Mouse (Mus musculus): Measurements from ENCODE around the gene Hmga1. TPM values are rescaled to one million over a fixed set of nuclear protein-coding genes. Genes with fewer than 3 reads are reported as not detected.

Gene Hmga1
- total RNA-seq, 2 experiments from 2014 or later = 35.1 to 35.6 TPM

GRCm38 (mm10) chr17:27586661-27587060 is 30.4 kb downstream of the Hmga1 start:
- DNase-seq (ENCODE audit: low spot score in 2 of 2) = no peak

DNA sequence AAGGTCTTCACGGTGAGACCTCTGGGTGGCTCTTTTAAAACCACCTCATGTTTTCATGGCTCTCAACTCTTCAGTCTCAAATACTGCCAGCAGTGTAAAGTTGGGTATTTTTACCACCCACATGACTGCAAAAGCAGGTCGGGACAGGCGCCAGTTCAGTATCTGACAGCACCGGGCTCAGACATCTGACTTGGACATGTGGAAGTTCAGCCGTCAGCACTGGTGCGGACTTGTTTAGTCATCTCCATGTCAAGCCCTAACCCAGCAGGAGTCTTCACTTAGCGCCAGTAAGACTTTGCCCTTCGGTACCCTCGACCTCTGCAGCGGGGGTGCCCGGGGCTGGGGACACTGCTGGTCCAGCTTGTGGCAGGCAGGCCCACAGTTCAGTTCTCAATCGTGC is 31.0 kb downstream of the Hmga1 start:
- DNase-seq (ENCODE audit: low spot score in 2 of 2) = peak in 1 of 2 experiments; percentile 47

DNA sequence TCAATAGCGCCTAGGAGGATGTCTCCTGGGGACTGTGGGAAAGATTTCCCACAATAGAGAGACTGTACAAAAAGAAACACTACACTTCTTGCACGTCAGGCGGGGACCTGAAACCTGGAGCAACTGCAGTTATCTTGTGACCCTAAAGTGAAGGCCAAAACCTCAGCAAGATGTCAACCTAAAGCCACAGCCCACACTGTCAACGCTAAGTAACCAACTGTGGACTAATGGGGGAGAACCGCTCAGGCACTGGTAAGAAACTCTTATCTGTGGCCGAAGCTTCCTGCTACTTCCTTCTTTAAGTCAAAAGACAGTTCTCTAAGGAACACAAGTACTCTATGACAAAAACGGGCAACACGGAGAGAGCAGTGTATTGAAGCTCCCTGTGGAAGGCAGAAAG is 31.9 kb downstream of the Hmga1 start:
- no peak for DNase-seq (ENCODE audit: low spot score in 2 of 2)

DNA sequence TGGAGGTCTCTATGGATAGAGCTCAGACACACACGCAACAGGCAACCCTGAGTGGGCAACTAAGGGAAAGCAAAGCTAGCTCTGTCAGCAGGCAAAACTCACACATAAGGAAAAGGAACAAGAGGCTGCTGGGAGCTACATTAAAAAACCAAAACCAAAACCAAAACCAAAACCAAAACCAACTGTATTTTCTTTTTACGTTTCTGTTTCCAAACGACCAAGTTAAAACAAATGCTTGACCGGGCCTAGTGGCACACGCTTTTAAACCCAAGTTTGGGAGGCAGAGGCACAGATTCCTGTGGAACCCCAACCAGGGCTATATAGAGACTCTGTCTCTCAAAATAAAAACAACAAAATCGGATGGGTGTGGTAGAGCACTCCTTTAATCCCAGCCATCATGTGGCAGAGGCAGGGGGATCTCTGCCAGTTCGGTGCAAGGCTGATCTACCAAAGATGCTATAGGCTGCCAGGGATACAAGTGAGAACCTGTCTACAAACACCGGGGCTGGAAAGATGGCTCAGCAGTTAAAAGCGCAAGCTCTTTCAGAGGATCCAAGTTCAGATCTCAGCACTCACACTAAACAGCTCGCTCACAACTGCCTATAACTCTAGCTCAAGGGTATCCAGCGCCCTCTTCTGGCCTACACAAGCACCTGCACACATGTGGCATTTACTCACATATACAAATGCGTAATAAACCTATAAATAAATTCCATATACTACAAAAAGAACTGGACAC is 35.7 kb downstream of the Hmga1 start:
- DNase-seq (ENCODE audit: low spot score in 2 of 2) = no peak

- no peak for DNase-seq (ENCODE audit: low spot score in 2 of 2)
These were observed 36.2 kb downstream of the Hmga1 start for GRCm38 (mm10) chr17:27592565-27592910.

- DNase-seq (ENCODE audit: low spot score in 2 of 2) = no peak
These were observed 39.5 kb downstream of the Hmga1 start for GRCm38 (mm10) chr17:27595659-27596375.

DNA sequence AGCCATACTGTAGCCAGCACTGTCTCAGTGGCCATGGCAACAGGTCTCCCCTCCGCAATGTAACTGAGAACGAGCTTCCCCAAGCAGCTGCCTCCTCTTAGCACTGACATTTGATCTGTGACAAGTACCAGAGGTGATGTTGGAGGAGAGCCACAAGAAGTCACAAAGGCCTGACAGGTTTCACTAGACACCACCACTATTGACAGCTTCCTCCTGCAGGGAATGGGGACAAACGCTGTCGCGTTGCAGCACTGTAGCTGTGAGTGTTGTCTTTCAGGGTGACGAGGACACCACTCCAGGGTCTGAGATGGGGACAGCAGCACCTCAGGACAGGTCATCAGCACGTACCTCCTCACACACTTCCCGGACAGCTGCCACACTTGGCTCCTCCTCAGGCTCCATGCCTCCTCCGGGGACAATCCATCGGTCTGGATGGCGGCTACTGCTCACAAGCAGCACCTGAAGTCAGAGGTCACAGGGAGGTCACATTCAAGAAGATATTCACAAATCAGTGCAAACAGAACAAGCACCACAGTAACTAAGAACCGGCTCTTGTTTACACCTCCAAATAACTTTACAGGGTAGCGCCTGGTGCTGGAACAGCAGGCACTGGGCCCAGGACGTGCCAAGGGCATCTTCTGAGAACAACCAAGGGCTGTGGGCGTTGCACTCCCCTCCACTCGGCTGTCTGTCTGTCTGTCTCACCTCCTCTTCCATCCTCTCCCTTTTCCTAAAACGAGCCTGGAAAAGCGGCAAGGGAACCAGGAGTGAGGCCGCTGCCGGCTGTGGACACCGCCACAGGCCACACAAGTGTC is 40.3 kb downstream of the Hmga1 start:
- no peak for DNase-seq (ENCODE audit: low spot score in 2 of 2)

DNA sequence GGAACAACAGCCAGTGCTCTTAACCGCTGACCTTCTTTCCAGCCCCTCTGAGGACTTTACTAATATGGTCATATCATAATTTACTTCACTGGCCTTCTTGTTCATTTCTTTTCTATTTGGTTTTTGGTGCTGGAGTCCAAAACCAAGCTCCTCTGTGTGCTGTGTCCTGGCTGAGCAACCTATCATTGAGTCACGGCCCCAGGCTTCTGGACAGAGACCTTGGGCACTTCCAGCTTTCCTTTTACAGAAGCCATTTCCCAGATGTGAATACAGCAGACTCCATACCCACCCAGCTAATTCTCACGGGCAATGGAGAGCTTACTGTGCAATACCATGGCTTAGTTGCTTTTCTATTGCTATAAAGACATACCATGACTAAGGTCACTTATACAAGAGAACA is 44.0 kb downstream of the Hmga1 start:
- no peak for DNase-seq (ENCODE audit: low spot score in 2 of 2)

DNA sequence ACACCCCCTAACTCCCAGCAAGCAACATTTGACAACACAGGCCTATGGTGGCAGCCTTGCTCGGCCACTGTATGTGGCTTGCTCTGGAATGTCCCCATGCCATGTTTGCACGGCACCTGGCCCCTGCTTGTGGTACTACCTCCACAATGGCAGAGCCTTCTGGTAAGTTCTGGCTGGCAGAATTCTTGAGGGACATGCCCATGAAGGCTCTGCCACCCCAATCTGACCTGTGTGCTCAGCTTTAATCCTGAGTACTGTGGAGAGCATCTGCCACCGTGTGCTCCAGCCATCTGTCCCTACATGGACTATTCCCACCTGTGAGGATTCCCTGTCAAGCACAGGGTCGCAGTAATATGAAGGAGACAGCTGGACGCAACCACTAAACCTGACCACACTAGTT is 44.6 kb downstream of the Hmga1 start:
- DNase-seq (ENCODE audit: low spot score in 2 of 2) = no peak

DNA sequence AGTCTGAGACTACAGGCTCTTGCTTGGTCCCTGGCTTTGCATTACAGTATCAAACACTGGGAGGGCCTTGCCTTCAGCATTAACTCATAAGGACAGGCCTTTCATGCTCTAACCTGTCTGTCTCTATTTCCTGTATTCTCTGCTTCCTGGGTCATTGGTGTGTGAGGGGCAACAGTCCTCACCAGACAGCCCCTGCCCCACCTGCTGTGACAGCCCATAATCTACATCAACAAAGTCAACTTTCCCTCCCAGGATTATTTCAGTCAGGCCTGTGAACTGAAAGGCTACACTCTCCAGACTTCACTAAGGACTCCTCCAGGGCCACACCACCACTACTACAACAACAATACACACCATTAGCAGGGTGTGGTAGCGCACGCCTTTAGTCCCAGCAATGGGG is 46.7 kb downstream of the Hmga1 start:
- no peak for DNase-seq (ENCODE audit: low spot score in 2 of 2)

DNA sequence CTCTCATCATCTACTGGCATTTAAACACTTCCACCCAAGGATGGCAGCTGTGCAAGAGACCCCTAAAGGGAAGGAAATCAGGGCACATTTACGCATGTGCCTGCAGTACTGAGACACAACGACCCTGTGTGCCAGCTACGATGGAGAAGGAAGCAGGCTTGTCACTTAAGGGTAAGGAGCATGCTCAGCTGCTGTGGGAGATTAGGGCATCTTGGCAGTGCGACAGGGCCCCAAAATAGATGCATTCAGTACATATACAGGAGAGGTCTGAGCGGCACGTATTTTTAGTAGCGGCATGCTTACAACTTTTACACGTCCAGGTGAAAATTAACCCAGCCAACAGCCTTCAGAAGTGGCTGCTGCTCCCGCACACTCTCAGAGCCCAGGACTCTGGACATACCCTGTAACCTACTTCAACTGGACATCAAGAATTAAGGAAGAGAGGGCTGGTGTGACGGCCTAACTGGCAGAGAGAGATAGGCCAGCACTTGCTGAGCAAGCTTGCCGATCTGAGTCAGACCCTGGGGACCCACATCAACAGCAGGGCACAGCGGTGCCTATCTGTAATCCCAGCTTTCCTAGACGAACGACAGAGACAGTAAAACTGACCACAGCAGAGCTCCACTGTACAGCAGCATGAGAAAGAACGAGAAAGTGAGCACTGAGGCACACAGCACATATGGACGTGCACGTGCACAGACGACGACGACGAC is 47.4 kb downstream of the Hmga1 start:
- DNase-seq (ENCODE audit: low spot score in 2 of 2) = no peak

DNA sequence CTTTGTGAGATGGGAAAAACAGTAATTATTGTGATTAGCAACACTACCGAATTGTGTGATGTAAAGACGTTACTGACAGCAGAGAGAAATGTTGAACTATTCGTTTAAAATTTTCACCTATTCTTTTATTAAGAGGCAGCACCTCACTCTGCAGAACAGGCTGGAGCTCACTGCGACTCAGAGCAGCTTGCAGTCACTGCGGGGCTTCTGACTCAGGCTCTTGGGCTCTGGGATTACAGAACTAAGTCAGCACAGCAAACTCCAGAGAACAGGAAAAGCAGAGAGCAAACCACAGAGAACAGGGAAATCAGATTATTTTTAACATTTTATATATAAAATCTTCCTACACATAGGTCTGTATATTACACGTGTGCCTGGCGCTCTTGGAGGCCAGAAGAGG is 53.3 kb downstream of the Hmga1 start:
- DNase-seq (ENCODE audit: low spot score in 2 of 2) = no peak

GRCm38 (mm10) chr17:27610679-27611518 is 54.6 kb downstream of the Hmga1 start:
- DNase-seq (ENCODE audit: low spot score in 2 of 2) = peak; percentile 45 to 64

GRCm38 (mm10) chr17:27611519-27611884 is 55.2 kb downstream of the Hmga1 start:
- DNase-seq (ENCODE audit: low spot score in 2 of 2) = no peak

DNA sequence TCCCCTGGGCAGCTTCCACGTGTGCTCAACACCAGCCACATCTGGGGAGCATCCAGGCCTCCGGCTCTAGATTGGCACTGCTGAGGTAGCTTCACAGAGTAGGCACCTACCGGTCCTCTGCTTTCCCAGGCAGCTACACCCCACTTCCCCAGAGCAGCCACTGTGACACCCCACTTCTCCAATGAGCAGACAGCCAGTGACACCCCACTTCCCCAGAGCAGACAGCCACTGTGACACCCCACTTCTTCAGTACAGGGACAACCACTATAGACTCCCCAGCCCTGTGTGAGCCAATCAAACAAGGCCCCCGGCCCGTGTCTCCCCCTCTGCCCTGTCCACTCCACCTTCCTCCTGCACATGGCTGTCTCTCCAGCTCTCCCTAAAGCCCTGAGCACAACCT is 55.7 kb downstream of the Hmga1 start:
- DNase-seq (ENCODE audit: low spot score in 2 of 2) = no peak

- no peak for DNase-seq (ENCODE audit: low spot score in 2 of 2)
These were observed 56.7 kb downstream of the Hmga1 start for GRCm38 (mm10) chr17:27613016-27613415.
